Mouse (Mus musculus): ENCODE measurements around the gene Utrn. TPM values are rescaled to one million over a fixed set of nuclear protein-coding genes. Genes with fewer than 3 reads are reported as not detected.

The Utrn gene
- polyA plus RNA-seq, 1 experiment = 31.4 TPM

DNA sequence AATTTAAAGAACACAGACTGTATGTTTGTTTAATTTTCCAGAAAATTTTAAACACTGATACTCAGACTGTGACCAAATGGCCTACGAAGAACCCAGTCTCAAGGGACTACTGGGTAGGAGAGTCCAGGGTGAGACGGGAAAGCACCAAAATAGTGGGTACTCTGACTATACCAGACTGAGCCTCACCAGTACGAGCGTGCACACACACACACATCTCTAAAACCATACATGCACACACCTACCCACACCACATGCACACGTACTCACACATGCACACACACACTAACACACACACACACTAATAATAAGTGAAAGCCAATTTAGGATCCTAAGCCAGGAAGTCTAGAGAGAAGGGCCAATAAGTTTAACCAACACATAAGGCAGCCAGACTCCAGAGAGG, 381.0 kb downstream of the Utrn start:
- TF ChIP-seq POLR2A (IDR thresholded peaks at IDR 0.05; ENCODE audit: borderline replicate concordance, control insufficient read depth, low read depth, low read length) (no peak), CTCF (IDR thresholded peaks at IDR 0.05; ENCODE audit: control insufficient read depth, insufficient read depth, low read length) (no peak)
- no peak overlapping the region for H3K27ac ChIP-seq (ENCODE audit: control insufficient read depth, insufficient read depth, low read depth, low read length, poor library complexity)
- no peaks in the 10 kb centered on the region for H3K4me1 ChIP-seq (ENCODE audit: control insufficient read depth, insufficient read depth, low read length)
- no peak overlapping the region for H3K4me3 ChIP-seq (replicated peaks; ENCODE audit: control insufficient read depth, low read depth, low read length)
- 88% methylated on average over 5 of the region's 5 CpGs for WGBS

DNA sequence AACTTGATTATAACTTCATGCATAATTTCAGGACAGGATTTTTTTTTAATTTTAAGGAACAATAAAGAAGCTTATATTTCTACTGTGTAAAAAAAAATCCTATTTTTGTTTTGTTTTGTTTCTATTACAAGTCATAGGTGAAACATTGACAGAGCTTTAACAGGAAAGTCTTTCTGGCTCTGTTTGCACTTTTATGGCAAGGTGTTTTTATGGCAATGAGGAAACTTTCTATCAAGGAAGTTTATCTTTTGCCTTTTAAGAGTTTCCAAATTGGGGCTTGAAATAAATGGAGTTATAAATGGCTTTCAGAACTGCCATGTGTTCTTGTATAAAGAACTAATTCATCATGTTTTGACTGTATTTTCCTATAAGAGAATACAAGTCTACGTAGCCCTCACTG, 385.7 kb downstream of the Utrn start:
- TF ChIP-seq POLR2A (IDR thresholded peaks at IDR 0.05; ENCODE audit: borderline replicate concordance, control insufficient read depth, low read depth, low read length) (no peak), CTCF (IDR thresholded peaks at IDR 0.05; ENCODE audit: control insufficient read depth, insufficient read depth, low read length) (no peak)
- Histone ChIP-seq H3K4me1 (ENCODE audit: control insufficient read depth, insufficient read depth, low read length) (no peaks in the 10 kb centered on the region), H3K4me3 (replicated peaks; ENCODE audit: control insufficient read depth, low read depth, low read length) (no peak overlapping the region), H3K27ac (ENCODE audit: control insufficient read depth, insufficient read depth, low read depth, low read length, poor library complexity) (no peak overlapping the region)
- 80% methylated on average over 1 of the region's 1 CpGs for WGBS

DNA sequence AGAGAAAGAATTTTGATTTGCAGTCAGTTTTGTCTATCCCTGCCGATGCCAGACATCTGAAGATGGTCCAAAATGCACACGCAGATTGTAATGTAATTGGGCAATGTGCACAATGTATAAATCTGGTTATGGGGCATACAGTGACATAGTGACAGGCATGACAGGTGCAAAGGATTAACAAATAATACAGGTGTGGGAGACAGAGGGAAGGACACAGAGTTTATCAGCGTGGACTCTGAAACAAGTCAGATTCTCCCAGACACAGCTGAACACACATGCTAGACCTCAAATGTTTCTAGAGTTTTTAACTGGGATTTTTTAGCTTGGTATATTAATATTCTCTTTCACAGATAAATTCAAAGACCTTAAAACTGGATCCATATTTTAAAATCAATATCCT, 386.2 kb downstream of the Utrn start:
- WGBS = 88% methylated on average over 3 of the region's 3 CpGs
- H3K4me1 ChIP-seq (ENCODE audit: control insufficient read depth, insufficient read depth, low read length) = no peaks in the 10 kb centered on the region
- H3K4me3 ChIP-seq (replicated peaks; ENCODE audit: control insufficient read depth, low read depth, low read length) = no peak overlapping the region
- no peak overlapping the region for H3K27ac ChIP-seq (ENCODE audit: control insufficient read depth, insufficient read depth, low read depth, low read length, poor library complexity)
- TF ChIP-seq CTCF (IDR thresholded peaks at IDR 0.05; ENCODE audit: control insufficient read depth, insufficient read depth, low read length) (no peak), POLR2A (IDR thresholded peaks at IDR 0.05; ENCODE audit: borderline replicate concordance, control insufficient read depth, low read depth, low read length) (no peak)

DNA sequence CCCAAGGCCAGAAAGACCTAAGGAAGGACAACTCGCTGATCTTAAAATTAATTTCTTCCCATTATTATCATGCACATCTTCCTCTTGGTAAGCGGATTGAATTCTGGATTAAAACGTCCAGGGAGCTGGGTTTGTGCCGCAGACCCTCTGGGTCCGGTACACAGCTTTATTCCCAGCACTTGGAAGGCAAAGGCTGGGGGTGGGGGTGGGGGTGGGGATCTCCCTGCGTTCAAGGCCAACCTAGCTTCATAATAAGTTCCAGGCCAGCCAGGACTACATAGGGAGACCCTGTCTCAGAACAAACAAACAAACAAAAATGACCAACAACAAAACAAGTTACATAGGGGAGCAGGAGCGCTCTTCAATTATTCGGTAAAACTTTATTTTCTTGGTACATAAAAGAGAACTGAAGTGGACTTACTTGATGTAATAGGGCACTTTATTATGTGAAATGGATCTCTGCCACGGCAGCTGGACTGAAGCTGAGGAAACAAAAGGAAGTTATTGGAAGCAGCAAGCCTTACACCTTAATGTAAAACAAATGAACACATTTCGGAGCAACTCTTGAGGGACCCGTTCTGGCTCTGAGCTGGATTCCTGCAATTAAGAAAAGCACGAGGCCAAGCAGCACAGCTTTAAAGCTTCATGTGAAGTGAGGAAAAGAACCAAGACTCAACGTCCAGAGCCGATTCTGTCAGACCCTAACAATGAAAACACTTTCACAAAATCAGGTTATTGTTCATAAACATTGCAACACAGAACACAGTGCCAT, 394.1 kb downstream of the Utrn start:
- Histone ChIP-seq H3K27ac (ENCODE audit: control insufficient read depth, insufficient read depth, low read depth, low read length, poor library complexity) (no peak overlapping the region), H3K4me3 (replicated peaks; ENCODE audit: control insufficient read depth, low read depth, low read length) (no peak overlapping the region), H3K4me1 (ENCODE audit: control insufficient read depth, insufficient read depth, low read length) (no peaks in the 10 kb centered on the region)
- no peak for TF ChIP-seq POLR2A (IDR thresholded peaks at IDR 0.05; ENCODE audit: borderline replicate concordance, control insufficient read depth, low read depth, low read length)
- 78% methylated on average over 14 of the region's 14 CpGs for WGBS

DNA sequence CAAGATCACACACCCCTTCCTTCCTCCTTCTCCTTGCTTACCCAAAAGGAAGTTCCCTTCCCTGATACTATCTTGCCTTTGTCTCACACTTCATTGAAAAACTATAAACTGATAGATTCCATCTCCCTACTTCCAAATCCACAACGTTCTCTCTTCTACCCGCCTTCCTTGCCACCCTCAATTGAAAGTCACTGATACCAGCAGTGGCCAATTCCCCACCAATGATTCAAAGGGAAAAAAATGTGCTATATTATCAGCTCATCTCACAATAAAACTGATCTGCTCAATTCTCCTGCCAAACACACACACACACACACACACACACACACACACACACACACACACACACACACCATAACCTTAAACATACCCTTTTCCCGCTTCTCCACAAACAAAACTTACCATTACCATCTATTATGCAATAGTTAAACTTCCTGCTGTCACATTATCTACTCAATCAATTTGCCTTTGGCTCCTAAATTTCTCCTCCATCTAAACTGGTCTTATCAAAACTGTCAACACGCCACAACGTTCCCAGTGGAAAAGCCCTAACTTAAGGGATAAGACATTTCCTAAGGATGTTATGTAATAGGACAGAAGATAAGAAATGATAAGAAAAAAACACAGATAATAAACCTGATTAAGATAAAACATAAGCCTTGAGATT, 399.6 kb downstream of the Utrn start:
- Histone ChIP-seq H3K4me1 (ENCODE audit: control insufficient read depth, insufficient read depth, low read length) (no peaks in the 10 kb centered on the region), H3K27ac (ENCODE audit: control insufficient read depth, insufficient read depth, low read depth, low read length, poor library complexity) (no peak overlapping the region), H3K4me3 (replicated peaks; ENCODE audit: control insufficient read depth, low read depth, low read length) (no peak overlapping the region)
- TF ChIP-seq POLR2A (IDR thresholded peaks at IDR 0.05; ENCODE audit: borderline replicate concordance, control insufficient read depth, low read depth, low read length) = no peak
- TF ChIP-seq CTCF (IDR thresholded peaks at IDR 0.05; ENCODE audit: control insufficient read depth, insufficient read depth, low read length) = no peak
- WGBS = 64% methylated on average over 5 of the region's 5 CpGs

DNA sequence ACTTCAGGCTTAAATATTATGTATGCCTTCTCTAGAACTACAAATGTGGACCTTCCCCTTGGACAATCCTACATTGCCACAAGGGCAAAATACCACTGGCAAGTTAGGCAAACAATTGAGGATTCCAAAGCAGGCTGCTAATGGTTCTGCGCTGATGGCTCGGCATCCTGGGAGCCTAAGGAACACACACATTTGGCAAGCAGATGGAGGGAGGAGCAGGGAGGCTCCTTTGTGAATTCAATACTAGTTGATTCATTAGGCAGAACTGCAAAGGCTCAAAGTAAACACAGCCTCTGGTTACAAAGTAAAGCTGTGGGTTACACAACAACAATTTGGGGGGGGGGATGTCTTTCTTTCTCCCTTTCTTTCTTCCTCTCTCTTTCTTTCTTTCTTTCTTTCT, 401.6 kb downstream of the Utrn start:
- no peaks in the 10 kb centered on the region for H3K4me1 ChIP-seq (ENCODE audit: control insufficient read depth, insufficient read depth, low read length)
- whole genome bisulfite sequencing = 98% methylated on average over 2 of the region's 2 CpGs
- no peak overlapping the region for H3K4me3 ChIP-seq (replicated peaks; ENCODE audit: control insufficient read depth, low read depth, low read length)
- TF ChIP-seq POLR2A (IDR thresholded peaks at IDR 0.05; ENCODE audit: borderline replicate concordance, control insufficient read depth, low read depth, low read length) = no peak
- no peak for TF ChIP-seq CTCF (IDR thresholded peaks at IDR 0.05; ENCODE audit: control insufficient read depth, insufficient read depth, low read length)
- no peak overlapping the region for H3K27ac ChIP-seq (ENCODE audit: control insufficient read depth, insufficient read depth, low read depth, low read length, poor library complexity)

DNA sequence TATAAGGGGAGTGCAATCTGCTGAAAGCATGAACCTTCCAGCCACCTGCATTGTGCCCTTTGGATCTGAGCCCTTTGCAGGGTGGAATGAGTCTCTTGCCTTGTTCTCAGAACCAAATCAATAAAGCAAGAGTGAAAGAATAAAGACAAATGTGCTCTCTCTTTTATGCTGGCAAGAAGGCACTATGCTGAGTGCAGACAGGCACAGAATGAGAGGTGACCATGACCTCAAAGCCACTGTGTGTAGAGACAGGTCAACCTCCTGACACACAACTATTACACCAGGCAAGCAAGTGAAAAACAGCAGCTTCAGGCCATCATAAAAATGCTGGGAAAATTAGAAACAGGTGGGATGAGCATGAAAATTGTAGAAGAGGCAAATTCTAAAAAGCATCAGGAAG, 408.2 kb downstream of the Utrn start:
- no peaks in the 10 kb centered on the region for H3K4me1 ChIP-seq (ENCODE audit: control insufficient read depth, insufficient read depth, low read length)
- no peak overlapping the region for H3K4me3 ChIP-seq (replicated peaks; ENCODE audit: control insufficient read depth, low read depth, low read length)
- H3K27ac ChIP-seq (ENCODE audit: control insufficient read depth, insufficient read depth, low read depth, low read length, poor library complexity) = no peak overlapping the region
- TF ChIP-seq CTCF (IDR thresholded peaks at IDR 0.05; ENCODE audit: control insufficient read depth, insufficient read depth, low read length) = no peak
- no peak for TF ChIP-seq POLR2A (IDR thresholded peaks at IDR 0.05; ENCODE audit: borderline replicate concordance, control insufficient read depth, low read depth, low read length)

DNA sequence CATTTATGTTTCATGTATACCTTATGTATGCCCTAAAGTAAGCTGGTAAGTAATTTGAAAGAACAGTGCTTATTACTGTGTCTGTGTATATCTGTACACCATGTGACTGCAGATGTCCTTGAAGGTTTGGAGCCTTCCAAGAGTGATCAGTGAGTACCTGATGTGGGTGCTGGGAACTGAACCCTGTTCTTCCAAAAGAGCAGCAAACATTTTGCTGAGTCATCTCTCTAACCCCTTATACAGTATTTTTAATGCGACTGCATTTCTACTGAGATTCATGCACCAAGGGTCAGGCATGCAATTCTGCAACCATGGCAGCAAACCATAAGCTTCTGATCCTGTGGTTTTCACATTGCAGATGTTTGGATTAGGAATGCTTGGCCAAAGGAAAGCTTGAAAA, 412.3 kb downstream of the Utrn start:
- Histone ChIP-seq H3K27ac (ENCODE audit: control insufficient read depth, insufficient read depth, low read depth, low read length, poor library complexity) (no peak overlapping the region), H3K4me1 (ENCODE audit: control insufficient read depth, insufficient read depth, low read length) (no peaks in the 10 kb centered on the region), H3K4me3 (replicated peaks; ENCODE audit: control insufficient read depth, low read depth, low read length) (no peak overlapping the region)
- TF ChIP-seq CTCF (IDR thresholded peaks at IDR 0.05; ENCODE audit: control insufficient read depth, insufficient read depth, low read length) (no peak), POLR2A (IDR thresholded peaks at IDR 0.05; ENCODE audit: borderline replicate concordance, control insufficient read depth, low read depth, low read length) (no peak)
- WGBS = 73% methylated on average over 1 of the region's 1 CpGs
